Mouse (Mus musculus): ENCODE data around the gene H13.

DNA sequence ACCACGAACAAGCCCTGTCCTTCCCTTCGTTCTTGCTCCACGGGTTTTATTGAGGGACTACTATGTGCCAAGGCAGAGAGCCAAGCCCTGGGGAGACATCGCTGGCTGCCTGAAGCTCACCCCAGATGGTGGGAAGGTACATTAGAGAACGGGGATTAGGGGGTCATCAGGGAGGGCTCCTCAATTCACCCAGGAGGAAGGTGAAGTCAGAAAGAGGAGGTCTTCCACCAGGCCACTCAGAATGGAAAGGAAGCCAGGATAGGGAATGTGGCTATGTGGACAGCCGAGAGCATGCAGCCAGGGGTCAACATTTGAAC, 32.3 kb upstream of the H13 start:
- TF ChIP-seq CTCF (IDR thresholded peaks at IDR 0.05; ENCODE audit: control insufficient read depth, insufficient read depth, insufficient read length) (no peak), MAX (IDR thresholded peaks at IDR 0.05) (peak; percentile 6), MYOG (IDR thresholded peaks at IDR 0.05; ENCODE audit: control insufficient read depth, extremely low read depth, insufficient read length) (no peak), CEBPB (IDR thresholded peaks at IDR 0.05; ENCODE audit: low read depth) (no peak), FOSL1 (IDR thresholded peaks at IDR 0.05; ENCODE audit: insufficient read depth, low read length, poor library complexity, severe bottlenecking) (no peak)

All from C2C12 (cell line).